Mouse (Mus musculus) forebrain, embryonic 16.5 days (tissue): Measurements from ENCODE around the gene BC016579. TPM values are rescaled to one million over a fixed set of nuclear protein-coding genes. Genes with fewer than 3 reads are reported as not detected.
A peak's percentile ranks its signal among the peaks of the same experiment; 100 is the strongest.

Experiments
- ATAC-seq: fragments of 200-750 bp; cut with Nextera tagmentation; 2 replicates; pipeline ENCODE4 v1.8.0; 2017; ENCODE audit warnings: mild to moderate bottlenecking, moderate library complexity
- H3K27ac ChIP-seq: fragments of 300-500 bp; sonication (generic); 2 replicates; pipeline ENCODE4 v1.5.1; 2014; ENCODE audit warnings: low read length, control low read depth
- H3K27me3 ChIP-seq: fragments of 300-500 bp; sonication (generic); replicated peaks from 2 replicates; pipeline ENCODE4 v1.6.1; 2014; ENCODE audit warnings: low read length; ENCODE audit not compliant: control insufficient read depth, insufficient read depth
- H3K36me3 ChIP-seq: fragments of 300-500 bp; sonication (generic); 2 replicates; pipeline ENCODE4 v1.6.1; 2014; ENCODE audit not compliant: control insufficient read depth, insufficient read depth
- H3K4me1 ChIP-seq: fragments of 300-500 bp; sonication (generic); replicated peaks from 2 replicates; pipeline ENCODE4 v1.6.1; 2014; ENCODE audit warnings: low read length; ENCODE audit not compliant: control insufficient read depth, insufficient read depth
- H3K4me2 ChIP-seq: fragments of 300-500 bp; sonication (generic); 2 replicates; pipeline ENCODE4 v1.6.1; 2014; ENCODE audit warnings: mild to moderate bottlenecking, low read length, control low read depth
- H3K4me3 ChIP-seq: fragments of 300-500 bp; sonication (generic); replicated peaks from 2 replicates; pipeline ENCODE4 v1.5.1; 2014; ENCODE audit warnings: mild to moderate bottlenecking, low read length, control low read depth
- H3K9ac ChIP-seq: fragments of 300-500 bp; sonication (generic); replicated peaks from 2 replicates; pipeline ENCODE4 v1.6.1; 2014; ENCODE audit warnings: low read depth, low read length, control low read depth
- H3K9me3 ChIP-seq: fragments of 300-500 bp; sonication (generic); 2 replicates; pipeline ENCODE4 v1.6.1; 2016; ENCODE audit warnings: low read length; ENCODE audit not compliant: control insufficient read depth
- WGBS: fragments of 180-500 bp; shearing (Covaris S2); extraction: QIAGEN DNeasy Blood & Tissue Kit; methylation state at CpG from one replicate; pipeline ENCODE4 v1.1.7; 2014; 5-methylcytosine and 5-hydroxymethylcytosine counted together
- polyA plus RNA-seq: library from polyadenylated mRNA; unstranded; fragments of >200 nt; fragmentation: Nextera tagmentation; extraction: Ambion mirVana; gene quantifications from 2 replicates; pipeline ENCODE4 v1.2.1, GENCODE M21; 2015

BC016579 gene
- not detected in 2 replicates for polyA plus RNA-seq

GRCm38 (mm10) chr16:45653934-45654332 lies at the start of gene BC016579:
Gene BC016579, minus strand, starts transcription at chr16:45654068.
- Histone ChIP-seq H3K27ac (no peak within 1 kb of the TSS), H3K9ac (no peak within 1 kb of the TSS), H3K4me1 (no peaks in the 10 kb centered on the region), H3K4me3 (peak within 1 kb of the TSS; percentile 20), H3K27me3 (no peaks in the 10 kb centered on the region), H3K36me3 (no peaks in the 10 kb centered on the region), H3K9me3 (no peaks in the 10 kb centered on the region), H3K4me2 (peak within 1 kb of the TSS; percentile 48)
- WGBS = 4% methylated on average over 20 of the region's 20 CpGs
- no peak for ATAC-seq

GRCm38 (mm10) chr16:45699301-45699700 lies 45.4 kb upstream of the BC016579 start:
- H3K9me3 ChIP-seq = no peaks in the 10 kb centered on the region
- H3K4me1 ChIP-seq = no peaks in the 10 kb centered on the region; the same call in 1 of the 2 replicates
- H3K9ac ChIP-seq = no peak overlapping the region
- no peak for ATAC-seq
- 83% methylated on average over 5 of the region's 5 CpGs for WGBS
- H3K4me2 ChIP-seq = no peak overlapping the region
- no peak overlapping the region for H3K27ac ChIP-seq
- H3K27me3 ChIP-seq = no peaks in the 10 kb centered on the region
- no peaks in the 10 kb centered on the region for H3K36me3 ChIP-seq
- H3K4me3 ChIP-seq = no peak overlapping the region

GRCm38 (mm10) chr16:45697996-45698395 lies 44.1 kb upstream of the BC016579 start:
- ATAC-seq = peak; percentile 51; the same call in 1 of the 2 replicates
- 46% methylated on average over 6 of the region's 6 CpGs for WGBS

GRCm38 (mm10) chr16:45695445-45696160 lies 41.7 kb upstream of the BC016579 start:
- 0 out of 2 replicates have a peak, but pooled peaks have one; percentile 19 for ATAC-seq
- H3K27ac ChIP-seq = no peak overlapping the region
- no peaks in the 10 kb centered on the region for H3K36me3 ChIP-seq
- no peaks in the 10 kb centered on the region for H3K27me3 ChIP-seq
- H3K9me3 ChIP-seq = no peaks in the 10 kb centered on the region
- no peak overlapping the region for H3K9ac ChIP-seq
- no peak overlapping the region for H3K4me2 ChIP-seq
- WGBS = 62% methylated on average over 9 of the region's 9 CpGs
- H3K4me1 ChIP-seq = peaks cover 4% of the 10 kb centered on the region
- no peak overlapping the region for H3K4me3 ChIP-seq

More at GRCm38 (mm10) chr16:45697996-45698395, 44.1 kb upstream of the BC016579 start:
- H3K27me3 ChIP-seq = no peaks in the 10 kb centered on the region
- no peak overlapping the region for H3K4me3 ChIP-seq
- no peak overlapping the region for H3K27ac ChIP-seq
- H3K9me3 ChIP-seq = no peaks in the 10 kb centered on the region
- no peaks in the 10 kb centered on the region for H3K36me3 ChIP-seq
- no peak overlapping the region for H3K4me2 ChIP-seq
- H3K9ac ChIP-seq = no peak overlapping the region
- peaks cover under 1% of the 10 kb centered on the region; the same call in 1 of the 2 replicates for H3K4me1 ChIP-seq

- no peaks in the 10 kb centered on the region for H3K36me3 ChIP-seq
- no peaks in the 10 kb centered on the region for H3K27me3 ChIP-seq
- no peak within 1 kb of the TSS for H3K27ac ChIP-seq
- peaks cover 10% of the 10 kb centered on the region for H3K4me1 ChIP-seq
- no peak within 1 kb of the TSS for H3K4me2 ChIP-seq
- no peaks in the 10 kb centered on the region for H3K9me3 ChIP-seq
- H3K4me3 ChIP-seq = no peak within 1 kb of the TSS
- H3K9ac ChIP-seq = no peak within 1 kb of the TSS
- ATAC-seq = no peak
- WGBS = 76% methylated on average over 10 of the region's 10 CpGs
Measured at GRCm38 (mm10) chr16:45693558-45693957, 39.7 kb upstream of the BC016579 start, which contains the start of gene Tmprss7. Gene Tmprss7, minus strand, starts transcription at chr16:45693658.

- 0 out of 2 replicates have a peak, but pooled peaks have one; percentile 13 for ATAC-seq
- WGBS = 14% methylated on average over 3 of the region's 3 CpGs
- H3K4me1 ChIP-seq = peaks cover 10% of the 10 kb centered on the region
- no peak overlapping the region for H3K4me2 ChIP-seq
- no peaks in the 10 kb centered on the region for H3K9me3 ChIP-seq
- no peak overlapping the region for H3K27ac ChIP-seq
- no peaks in the 10 kb centered on the region for H3K36me3 ChIP-seq
- H3K27me3 ChIP-seq = no peaks in the 10 kb centered on the region
- H3K4me3 ChIP-seq = no peak overlapping the region
- no peak overlapping the region for H3K9ac ChIP-seq
Measured at GRCm38 (mm10) chr16:45692851-45693250, 39.0 kb upstream of the BC016579 start.

- Histone ChIP-seq H3K4me3 (no peak overlapping the region), H3K27ac (0 out of 2 replicates have a peak overlapping the region, but pooled peaks have one; percentile 29), H3K36me3 (no peaks in the 10 kb centered on the region), H3K4me1 (peaks cover 10% of the 10 kb centered on the region), H3K27me3 (no peaks in the 10 kb centered on the region), H3K4me2 (peak overlapping the region; percentile 5; the same call in 1 of the 2 replicates), H3K9ac (no peak overlapping the region), H3K9me3 (no peaks in the 10 kb centered on the region)
- 4% methylated on average over 4 of the region's 4 CpGs for WGBS
- peak; percentile 76 for ATAC-seq
Measured at GRCm38 (mm10) chr16:45690178-45690577, 36.3 kb upstream of the BC016579 start.

- H3K9ac ChIP-seq = no peak overlapping the region
- ATAC-seq = no peak
- H3K36me3 ChIP-seq = no peaks in the 10 kb centered on the region
- peaks cover 6% of the 10 kb centered on the region for H3K4me1 ChIP-seq
- H3K27ac ChIP-seq = no peak overlapping the region
- H3K4me3 ChIP-seq = no peak overlapping the region
- H3K27me3 ChIP-seq = no peaks in the 10 kb centered on the region
- H3K4me2 ChIP-seq = no peak overlapping the region
- no peaks in the 10 kb centered on the region for H3K9me3 ChIP-seq
- WGBS = 73% methylated on average over 3 of the region's 3 CpGs
Measured at GRCm38 (mm10) chr16:45686833-45687232, 33.0 kb upstream of the BC016579 start.

- WGBS = 59% methylated on average over 3 of the region's 3 CpGs
- peak; percentile 24; the same call in 1 of the 2 replicates for ATAC-seq
- Histone ChIP-seq H3K9me3 (no peaks in the 10 kb centered on the region), H3K9ac (no peak overlapping the region), H3K4me2 (no peak overlapping the region), H3K4me1 (peaks cover 3% of the 10 kb centered on the region), H3K4me3 (no peak overlapping the region), H3K27ac (no peak overlapping the region), H3K27me3 (no peaks in the 10 kb centered on the region), H3K36me3 (no peaks in the 10 kb centered on the region)
Measured at GRCm38 (mm10) chr16:45685295-45685694, 31.4 kb upstream of the BC016579 start.
